Mouse (Mus musculus): ENCODE results near the gene H2-Q2. TPM values are rescaled to one million over a fixed set of nuclear protein-coding genes. Genes with fewer than 3 reads are reported as not detected.
"Not testable (repeated sequence)": the region's sequence is repeated elsewhere in the genome, so short reads cannot be mapped to it uniquely, and the experiment has no call there.

H2-Q2 gene
- 1 to 10 TPM in 2 of 4 experiments, under 1 TPM in 2; 0.34 to 1.3 (median 0.94) TPM for total RNA-seq (2022)

GRCm38 (mm10) chr17:35342071-35342671 is at the start of gene H2-Q2:
Gene H2-Q2 (plus strand): TSS chr17:35342242.
- DNase-seq (ENCODE audit: low spot score in 2 of 2), result no peak

- peak in 1 of 2 experiments; percentile 59 for DNase-seq (ENCODE audit: low spot score in 2 of 2)
These were observed 46.2 kb upstream of the H2-Q2 start for GRCm38 (mm10) chr17:35295796-35296195.

- not testable (repeated sequence) for DNase-seq (ENCODE audit: low spot score in 2 of 2)
These were observed 41.6 kb upstream of the H2-Q2 start for GRCm38 (mm10) chr17:35300261-35300945.

GRCm38 (mm10) chr17:35301645-35302258 is 40.3 kb upstream of the H2-Q2 start:
- DNase-seq (ENCODE audit: low spot score in 2 of 2), result peak; percentile 31 to 96

- DNase-seq (ENCODE audit: low spot score in 2 of 2), result no peak
These were observed 38.8 kb upstream of the H2-Q2 start for GRCm38 (mm10) chr17:35303271-35303670.

- no peak for DNase-seq (ENCODE audit: low spot score in 2 of 2)
These were observed 38.2 kb upstream of the H2-Q2 start for GRCm38 (mm10) chr17:35303756-35304350.

GRCm38 (mm10) chr17:35304478-35304877 is 37.6 kb upstream of the H2-Q2 start:
- DNase-seq (ENCODE audit: low spot score in 2 of 2), result no peak

GRCm38 (mm10) chr17:35304921-35305320 is 37.1 kb upstream of the H2-Q2 start:
- DNase-seq (ENCODE audit: low spot score in 2 of 2), result not testable (repeated sequence)

GRCm38 (mm10) chr17:35318671-35319070 is 23.4 kb upstream of the H2-Q2 start:
- no peak for DNase-seq (ENCODE audit: low spot score in 2 of 2)

- no peak for DNase-seq (ENCODE audit: low spot score in 2 of 2)
These were observed 21.5 kb upstream of the H2-Q2 start, which contains the start of gene H2-Q1 for GRCm38 (mm10) chr17:35320327-35321081. Gene H2-Q1 (plus strand): TSS chr17:35320405.

- not testable (repeated sequence) for DNase-seq (ENCODE audit: low spot score in 2 of 2)
These were observed 16.9 kb upstream of the H2-Q2 start for GRCm38 (mm10) chr17:35325124-35325523.

GRCm38 (mm10) chr17:35326000-35326399 is 16.0 kb upstream of the H2-Q2 start:
- not testable (repeated sequence) for DNase-seq (ENCODE audit: low spot score in 2 of 2)

- DNase-seq (ENCODE audit: low spot score in 2 of 2), result not testable (repeated sequence)
These were observed 12.3 kb upstream of the H2-Q2 start for GRCm38 (mm10) chr17:35329714-35330113.

GRCm38 (mm10) chr17:35331546-35331945 is 10.5 kb upstream of the H2-Q2 start:
- DNase-seq (ENCODE audit: low spot score in 2 of 2), result not testable (repeated sequence)

- peak in 1 of 2 experiments; percentile 5 for DNase-seq (ENCODE audit: low spot score in 2 of 2)
These were observed 852 bp downstream of the H2-Q2 start for GRCm38 (mm10) chr17:35342711-35343476.

- DNase-seq (ENCODE audit: low spot score in 2 of 2), result not testable (repeated sequence)
These were observed 5.6 kb downstream of the H2-Q2 start for GRCm38 (mm10) chr17:35347659-35348058.

- not testable (repeated sequence) for DNase-seq (ENCODE audit: low spot score in 2 of 2)
These were observed 11.2 kb downstream of the H2-Q2 start for GRCm38 (mm10) chr17:35353275-35353674.

- DNase-seq (ENCODE audit: low spot score in 2 of 2), result no peak
These were observed 12.0 kb downstream of the H2-Q2 start for GRCm38 (mm10) chr17:35354071-35354470.

GRCm38 (mm10) chr17:35357086-35357485 is 15.0 kb downstream of the H2-Q2 start:
- DNase-seq (ENCODE audit: low spot score in 2 of 2), result no peak

GRCm38 (mm10) chr17:35358763-35359469 is 16.9 kb downstream of the H2-Q2 start:
- no peak for DNase-seq (ENCODE audit: low spot score in 2 of 2)

Data from left cerebral cortex, adult 8-10 months (tissue).